Mouse (Mus musculus) midbrain, postnatal 0 days (tissue): ENCODE results near the gene Ncbp1. TPM values are rescaled to one million over a fixed set of nuclear protein-coding genes. Genes with fewer than 3 reads are reported as not detected.
"Not testable (repeated sequence)": the region's sequence is repeated elsewhere in the genome, so short reads cannot be mapped to it uniquely, and the experiment has no call there.

Source experiments
- ATAC-seq: fragments of 200-750 bp; cut with Nextera tagmentation; 2 replicates; pipeline ENCODE4 v1.8.0; 2017; ENCODE audit warnings: moderate number of reproducible peaks, mild to moderate bottlenecking, moderate TSS enrichment, moderate library complexity; ENCODE audit not compliant: low FRiP score
- DNase-seq: peaks from one replicate; pipeline ENCODE4 v3.0.0-alpha.2; 2015; ENCODE audit warnings: low spot score
- H3K27ac ChIP-seq: fragments of 300-500 bp; sonication (generic); 2 replicates; pipeline ENCODE4 v1.5.1; 2014; ENCODE audit warnings: low read depth, mild to moderate bottlenecking, low read length, mixed read lengths
- H3K27me3 ChIP-seq: fragments of 300-500 bp; sonication (generic); 2 replicates; pipeline ENCODE4 v1.6.1; 2014; ENCODE audit warnings: low read length, control low read depth, mixed read lengths; ENCODE audit not compliant: insufficient read depth
- H3K36me3 ChIP-seq: fragments of 300-500 bp; sonication (generic); 2 replicates; pipeline ENCODE4 v1.6.1; 2014; ENCODE audit warnings: low read length, control low read depth, mixed read lengths; ENCODE audit not compliant: insufficient read depth
- H3K4me1 ChIP-seq: fragments of 300-500 bp; sonication (generic); 2 replicates; pipeline ENCODE4 v1.6.1; 2014; ENCODE audit warnings: mild to moderate bottlenecking, control low read depth, antibody characterized with exemption, low read length, mixed read lengths; ENCODE audit not compliant: insufficient read depth
- H3K4me2 ChIP-seq: fragments of 300-500 bp; sonication (generic); 2 replicates; pipeline ENCODE4 v1.6.1; 2014; ENCODE audit warnings: low read depth, mild to moderate bottlenecking, low read length, mixed read lengths; ENCODE audit not compliant: poor library complexity, severe bottlenecking
- H3K4me3 ChIP-seq: fragments of 300-500 bp; sonication (generic); 2 replicates; pipeline ENCODE4 v1.5.1; 2014; ENCODE audit warnings: low read depth, mild to moderate bottlenecking, low read length, moderate library complexity
- H3K9ac ChIP-seq: fragments of 300-500 bp; sonication (generic); replicated peaks from 2 replicates; pipeline ENCODE4 v1.6.1; 2014; ENCODE audit warnings: mild to moderate bottlenecking, low read length, moderate library complexity, mixed read lengths; ENCODE audit not compliant: poor library complexity, severe bottlenecking
- H3K9me3 ChIP-seq: fragments of 300-500 bp; sonication (generic); 2 replicates; pipeline ENCODE4 v1.6.1; 2016; ENCODE audit warnings: low read length, control low read depth
- CTCF ChIP-seq: IDR thresholded peaks from 2 replicates; pipeline ENCODE4 v1.5.1; 2016; ENCODE audit warnings: antibody characterized with exemption, mild to moderate bottlenecking
- WGBS: fragments of 180-500 bp; shearing (Covaris S2); extraction: QIAGEN DNeasy Blood & Tissue Kit; methylation state at CpG from one replicate; pipeline ENCODE4 v1.1.7; 2014; 5-methylcytosine and 5-hydroxymethylcytosine counted together
- polyA plus RNA-seq: library from polyadenylated mRNA; unstranded; fragments of >200 nt; fragmentation: Nextera tagmentation; extraction: Ambion mirVana; gene quantifications from 2 replicates; pipeline ENCODE4 v1.2.1, GENCODE M21; 2015
- total RNA-seq: library from RNA; depleted of rRNA; stranded (reverse); fragments of >200 nt; gene quantifications from 2 replicates; pipeline ENCODE4 v1.2.3, GENCODE M21; 2014

Gene Ncbp1
- total and polyA plus RNA-seq, 2 experiments from 2014 or later = 33.4 to 45.9 TPM

DNA sequence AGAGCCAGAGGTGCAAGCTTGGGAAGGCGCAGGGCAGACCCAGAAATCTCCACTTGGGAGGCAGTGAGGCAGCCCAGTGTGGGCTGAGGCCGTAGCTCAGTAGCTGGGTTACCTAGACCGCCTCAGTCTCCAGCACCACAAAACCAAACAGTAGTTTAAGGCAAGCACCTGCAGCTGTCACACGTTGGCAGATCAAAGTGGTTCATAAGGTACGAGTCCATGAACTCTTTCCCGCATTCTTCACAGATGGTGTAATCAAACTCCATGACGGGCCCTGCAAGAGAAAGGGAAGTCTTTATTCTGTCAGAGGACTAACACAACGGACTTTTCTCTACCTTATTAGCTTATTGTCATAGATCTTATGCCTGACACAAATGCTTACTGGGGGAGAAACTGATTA is 47.0 kb downstream of the Ncbp1 start:
- Histone ChIP-seq H3K4me2 (no peak overlapping the region), H3K36me3 (peaks cover 50% of the 10 kb centered on the region), H3K4me1 (no peaks in the 10 kb centered on the region), H3K27ac (no peak overlapping the region), H3K9me3 (no peaks in the 10 kb centered on the region), H3K9ac (no peak overlapping the region), H3K27me3 (no peaks in the 10 kb centered on the region), H3K4me3 (no peak overlapping the region)
- no peak for TF ChIP-seq CTCF
- DNase-seq = no peak
- ATAC-seq = no peak
- 82% methylated on average over 8 of the region's 8 CpGs for WGBS

GRCm38 (mm10) chr4:46185890-46186289 is 47.5 kb downstream of the Ncbp1 start:
- no peak for ATAC-seq
- DNase-seq = no peak
- Histone ChIP-seq H3K4me2 (no peak overlapping the region), H3K9ac (no peak overlapping the region), H3K27me3 (no peaks in the 10 kb centered on the region), H3K9me3 (no peaks in the 10 kb centered on the region), H3K4me3 (no peak overlapping the region), H3K4me1 (no peaks in the 10 kb centered on the region), H3K36me3 (peaks cover 54% of the 10 kb centered on the region), H3K27ac (no peak overlapping the region)
- no peak for TF ChIP-seq CTCF
- 80% methylated on average over 9 of the region's 9 CpGs for WGBS

GRCm38 (mm10) chr4:46186466-46186865 is 48.1 kb downstream of the Ncbp1 start:
- no peak for DNase-seq
- Histone ChIP-seq H3K4me1 (no peaks in the 10 kb centered on the region), H3K9ac (no peak overlapping the region), H3K27ac (no peak overlapping the region), H3K27me3 (no peaks in the 10 kb centered on the region), H3K9me3 (no peaks in the 10 kb centered on the region), H3K4me3 (no peak overlapping the region), H3K4me2 (no peak overlapping the region), H3K36me3 (peaks cover 53% of the 10 kb centered on the region)
- no peak for ATAC-seq
- 76% methylated on average over 3 of the region's 3 CpGs for whole genome bisulfite sequencing
- TF ChIP-seq CTCF = no peak

DNA sequence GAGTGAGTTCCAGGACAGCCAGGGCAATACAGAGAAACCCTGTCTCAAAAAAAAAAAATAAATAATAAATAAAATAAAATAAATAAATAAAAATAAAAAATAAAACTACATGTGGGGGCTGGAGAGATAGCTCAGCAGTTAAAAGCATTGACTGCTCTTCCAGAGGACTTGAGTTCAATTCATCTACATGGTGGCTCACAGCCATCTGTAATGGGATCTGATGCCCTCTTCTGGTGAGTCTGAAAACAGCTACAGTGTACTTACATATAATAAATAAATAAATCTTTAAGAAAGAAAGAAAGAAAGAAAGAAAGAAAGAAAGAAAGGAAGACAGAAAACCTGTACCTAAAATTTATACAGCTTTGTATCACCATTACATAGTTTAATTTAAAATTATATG is 53.6 kb downstream of the Ncbp1 start:
- peak; percentile 51 for TF ChIP-seq CTCF
- H3K27me3 ChIP-seq, ATAC-seq, H3K4me2 ChIP-seq, DNase-seq, H3K4me3 ChIP-seq, H3K9me3 ChIP-seq, H3K9ac ChIP-seq, H3K27ac ChIP-seq: not testable (repeated sequence)
- Histone ChIP-seq H3K36me3 (peaks cover 17% of the 10 kb centered on the region), H3K4me1 (peaks cover 13% of the 10 kb centered on the region)

GRCm38 (mm10) chr4:46195781-46196487 is 57.5 kb downstream of the Ncbp1 start, which contains the start of gene Xpa:
Gene Xpa (minus strand): TSS chr4:46196311.
- DNase-seq = peak; percentile 99
- peak; percentile 25; the same call in 1 of the 2 replicates for TF ChIP-seq CTCF
- Histone ChIP-seq H3K4me2 (peak within 1 kb of the TSS; percentile 88), H3K9me3 (no peaks in the 10 kb centered on the region), H3K27ac (peak within 1 kb of the TSS; percentile 94), H3K4me3 (peak within 1 kb of the TSS; percentile 88), H3K27me3 (peaks cover 9% of the 10 kb centered on the region), H3K4me1 (peaks cover 13% of the 10 kb centered on the region), H3K9ac (peak within 1 kb of the TSS; percentile 92), H3K36me3 (peaks cover 4% of the 10 kb centered on the region; the same call in 1 of the 2 replicates)
- under 1% methylated on average over 55 of the region's 70 CpGs for WGBS
- ATAC-seq = peak; percentile 94

GRCm38 (mm10) chr4:46196513-46196912 is 58.1 kb downstream of the Ncbp1 start:
- no peaks in the 10 kb centered on the region for H3K9me3 ChIP-seq
- peak overlapping the region; percentile 88 for H3K4me3 ChIP-seq
- H3K4me2 ChIP-seq = peak overlapping the region; percentile 88
- peak; percentile 60 for DNase-seq
- H3K9ac ChIP-seq = peak overlapping the region; percentile 92
- H3K36me3 ChIP-seq = no peaks in the 10 kb centered on the region
- peak; percentile 50; the same call in 1 of the 2 replicates for ATAC-seq
- H3K4me1 ChIP-seq = peaks cover 13% of the 10 kb centered on the region
- 29% methylated on average over 6 of the region's 6 CpGs for WGBS
- peak overlapping the region; percentile 94 for H3K27ac ChIP-seq
- TF ChIP-seq CTCF = no peak
- peaks cover 9% of the 10 kb centered on the region for H3K27me3 ChIP-seq
